Mouse (Mus musculus): ENCODE data around the gene Cxcl5. TPM values are rescaled to one million over a fixed set of nuclear protein-coding genes. Genes with fewer than 3 reads are reported as not detected.

Gene Cxcl5
- not detected for polyA plus RNA-seq (2017; shearing (Covaris generic))

GRCm38 (mm10) chr5:90759077-90760065 is at the start of gene Cxcl5:
Gene Cxcl5, plus strand, starts transcription at chr5:90759360.

GRCm38 (mm10) chr5:90768218-90768617 is 9.1 kb downstream of the Cxcl5 start, which contains the start of gene Ppbp:
Gene Ppbp, plus strand, starts transcription at chr5:90768518.

GRCm38 (mm10) chr5:90771880-90772653 is 12.9 kb downstream of the Cxcl5 start, which contains the start of gene Pf4:
Gene Pf4, plus strand, starts transcription at chr5:90772435.

GRCm38 (mm10) chr5:90785659-90786588 is 26.8 kb downstream of the Cxcl5 start, which contains the start of gene Cxcl3:
Gene Cxcl3, plus strand, starts transcription at chr5:90786103.

GRCm38 (mm10) chr5:90794195-90794625 is 35.0 kb downstream of the Cxcl5 start, which contains the start of gene Cxcl15:
Gene Cxcl15, plus strand, starts transcription at chr5:90794534.

Other genes starting within 250 kb of the Cxcl5 start
- not detected for gene Afm, start 240.4 kb upstream of the Cxcl5 start, polyA plus RNA-seq (2017; shearing (Covaris generic))
- not detected for gene 5830473C10Rik, start 198.3 kb upstream of the Cxcl5 start, polyA plus RNA-seq (2017; shearing (Covaris generic))
- gene Rassf6, start 118.7 kb upstream of the Cxcl5 start, polyA plus RNA-seq (2017; shearing (Covaris generic)) = 1.6 TPM
- not detected for gene Ppbp, start 9.2 kb downstream of the Cxcl5 start, polyA plus RNA-seq (2017; shearing (Covaris generic))
- gene Pf4, start 13.1 kb downstream of the Cxcl5 start, polyA plus RNA-seq (2017; shearing (Covaris generic)) = not detected
- not detected for gene Cxcl3, start 26.7 kb downstream of the Cxcl5 start, polyA plus RNA-seq (2017; shearing (Covaris generic))
- gene Cxcl15, start 35.2 kb downstream of the Cxcl5 start, polyA plus RNA-seq (2017; shearing (Covaris generic)) = not detected
- not detected for gene Cxcl1, start 131.9 kb downstream of the Cxcl5 start, polyA plus RNA-seq (2017; shearing (Covaris generic))
- gene Cxcl2, start 144.5 kb downstream of the Cxcl5 start, polyA plus RNA-seq (2017; shearing (Covaris generic)) = not detected
- 3.3 TPM for gene Mthfd2l, start 171.8 kb downstream of the Cxcl5 start, polyA plus RNA-seq (2017; shearing (Covaris generic))

Measured in effector memory CD4-positive, alpha-beta T cell, adult 7 months (primary cell).